Mouse (Mus musculus) midbrain, postnatal 0 days (tissue): ENCODE data around the gene Mad1l1. TPM values are rescaled to one million over a fixed set of nuclear protein-coding genes. Genes with fewer than 3 reads are reported as not detected.

Experiments used
- ATAC-seq: fragments of 200-750 bp; cut with Nextera tagmentation; 2 replicates; pipeline ENCODE4 v1.8.0; 2017; ENCODE audit warnings: moderate number of reproducible peaks, mild to moderate bottlenecking, moderate TSS enrichment, moderate library complexity; ENCODE audit not compliant: low FRiP score
- DNase-seq: peaks from one replicate; pipeline ENCODE4 v3.0.0-alpha.2; 2015; ENCODE audit warnings: low spot score
- H3K27ac ChIP-seq: fragments of 300-500 bp; sonication (generic); 2 replicates; pipeline ENCODE4 v1.5.1; 2014; ENCODE audit warnings: low read depth, mild to moderate bottlenecking, low read length, mixed read lengths
- H3K27me3 ChIP-seq: fragments of 300-500 bp; sonication (generic); 2 replicates; pipeline ENCODE4 v1.6.1; 2014; ENCODE audit warnings: low read length, control low read depth, mixed read lengths; ENCODE audit not compliant: insufficient read depth
- H3K36me3 ChIP-seq: fragments of 300-500 bp; sonication (generic); 2 replicates; pipeline ENCODE4 v1.6.1; 2014; ENCODE audit warnings: low read length, control low read depth, mixed read lengths; ENCODE audit not compliant: insufficient read depth
- H3K4me1 ChIP-seq: fragments of 300-500 bp; sonication (generic); 2 replicates; pipeline ENCODE4 v1.6.1; 2014; ENCODE audit warnings: mild to moderate bottlenecking, control low read depth, antibody characterized with exemption, low read length, mixed read lengths; ENCODE audit not compliant: insufficient read depth
- H3K4me2 ChIP-seq: fragments of 300-500 bp; sonication (generic); 2 replicates; pipeline ENCODE4 v1.6.1; 2014; ENCODE audit warnings: low read depth, mild to moderate bottlenecking, low read length, mixed read lengths; ENCODE audit not compliant: poor library complexity, severe bottlenecking
- H3K4me3 ChIP-seq: fragments of 300-500 bp; sonication (generic); 2 replicates; pipeline ENCODE4 v1.5.1; 2014; ENCODE audit warnings: low read depth, mild to moderate bottlenecking, low read length, moderate library complexity
- H3K9ac ChIP-seq: fragments of 300-500 bp; sonication (generic); replicated peaks from 2 replicates; pipeline ENCODE4 v1.6.1; 2014; ENCODE audit warnings: mild to moderate bottlenecking, low read length, moderate library complexity, mixed read lengths; ENCODE audit not compliant: poor library complexity, severe bottlenecking
- H3K9me3 ChIP-seq: fragments of 300-500 bp; sonication (generic); 2 replicates; pipeline ENCODE4 v1.6.1; 2016; ENCODE audit warnings: low read length, control low read depth
- CTCF ChIP-seq: IDR thresholded peaks from 2 replicates; pipeline ENCODE4 v1.5.1; 2016; ENCODE audit warnings: antibody characterized with exemption, mild to moderate bottlenecking
- WGBS: fragments of 180-500 bp; shearing (Covaris S2); extraction: QIAGEN DNeasy Blood & Tissue Kit; methylation state at CpG from one replicate; pipeline ENCODE4 v1.1.7; 2014; 5-methylcytosine and 5-hydroxymethylcytosine counted together
- polyA plus RNA-seq: library from polyadenylated mRNA; unstranded; fragments of >200 nt; fragmentation: Nextera tagmentation; extraction: Ambion mirVana; gene quantifications from 2 replicates; pipeline ENCODE4 v1.2.1, GENCODE M21; 2015
- total RNA-seq: library from RNA; depleted of rRNA; stranded (reverse); fragments of >200 nt; gene quantifications from 2 replicates; pipeline ENCODE4 v1.2.3, GENCODE M21; 2014

The Mad1l1 gene
- total and polyA plus RNA-seq, 2 experiments from 2014 or later = 25.9 to 33.5 TPM

DNA sequence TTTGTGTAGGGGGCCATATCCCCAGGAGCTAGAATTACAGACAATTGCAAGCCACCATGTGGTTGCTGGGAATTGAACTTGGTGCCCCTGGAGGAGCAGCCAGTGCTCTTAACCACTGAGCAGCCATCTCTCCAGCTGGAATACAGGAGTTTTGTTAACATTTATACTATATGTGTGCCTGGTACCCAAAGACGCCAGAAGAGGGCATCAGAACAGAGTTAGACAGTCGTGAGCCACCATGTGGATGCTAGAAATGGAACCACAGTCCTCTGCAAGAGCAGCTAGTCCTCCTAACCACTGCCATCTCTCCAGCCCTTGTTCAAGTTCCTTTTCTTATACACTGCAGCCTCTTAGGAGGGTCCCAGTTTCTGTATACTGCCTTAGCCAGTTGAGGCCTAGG is 12.3 kb upstream of the Mad1l1 start:
- H3K9me3 ChIP-seq = no peaks in the 10 kb centered on the region
- H3K9ac ChIP-seq = no peak overlapping the region
- H3K27me3 ChIP-seq = no peaks in the 10 kb centered on the region
- ATAC-seq = no peak
- H3K4me2 ChIP-seq = no peak overlapping the region
- 0 out of 2 replicates have a peak, but pooled peaks cover 6% of the 10 kb centered on the region for H3K36me3 ChIP-seq
- peak; percentile 61 for TF ChIP-seq CTCF
- DNase-seq = peak; percentile 25
- peaks cover 7% of the 10 kb centered on the region for H3K4me1 ChIP-seq
- H3K4me3 ChIP-seq = no peak overlapping the region
- no peak overlapping the region for H3K27ac ChIP-seq
- WGBS = 17% methylated on average over 2 of the region's 2 CpGs

GRCm38 (mm10) chr5:140332519-140332918 is 11.2 kb upstream of the Mad1l1 start:
- no peak for ATAC-seq
- Histone ChIP-seq H3K27ac (no peak overlapping the region), H3K4me1 (peaks cover 7% of the 10 kb centered on the region), H3K36me3 (peaks cover 10% of the 10 kb centered on the region; the same call in 1 of the 2 replicates), H3K4me3 (no peak overlapping the region), H3K4me2 (no peak overlapping the region), H3K9ac (no peak overlapping the region), H3K27me3 (no peaks in the 10 kb centered on the region), H3K9me3 (no peaks in the 10 kb centered on the region)
- 69% methylated on average over 4 of the region's 4 CpGs for WGBS
- TF ChIP-seq CTCF = no peak
- no peak for DNase-seq

GRCm38 (mm10) chr5:140331615-140332512 is 10.5 kb upstream of the Mad1l1 start, which contains the start of gene Mrm2:
Mrm2 (minus strand) TSS chr5:140331898.
- DNase-seq (peak; percentile 72), ATAC-seq (peak; percentile 74)
- no peaks in the 10 kb centered on the region for H3K27me3 ChIP-seq
- peak within 1 kb of the TSS; percentile 52 for H3K4me3 ChIP-seq
- 1% methylated on average over 39 of the region's 39 CpGs for WGBS
- peak within 1 kb of the TSS; percentile 73 for H3K27ac ChIP-seq
- H3K9me3 ChIP-seq = no peaks in the 10 kb centered on the region
- TF ChIP-seq CTCF = peak; percentile 79
- peak within 1 kb of the TSS; percentile 88 for H3K4me2 ChIP-seq
- peaks cover 7% of the 10 kb centered on the region for H3K4me1 ChIP-seq
- H3K36me3 ChIP-seq = peaks cover 10% of the 10 kb centered on the region
- H3K9ac ChIP-seq = peak within 1 kb of the TSS; percentile 68

DNA sequence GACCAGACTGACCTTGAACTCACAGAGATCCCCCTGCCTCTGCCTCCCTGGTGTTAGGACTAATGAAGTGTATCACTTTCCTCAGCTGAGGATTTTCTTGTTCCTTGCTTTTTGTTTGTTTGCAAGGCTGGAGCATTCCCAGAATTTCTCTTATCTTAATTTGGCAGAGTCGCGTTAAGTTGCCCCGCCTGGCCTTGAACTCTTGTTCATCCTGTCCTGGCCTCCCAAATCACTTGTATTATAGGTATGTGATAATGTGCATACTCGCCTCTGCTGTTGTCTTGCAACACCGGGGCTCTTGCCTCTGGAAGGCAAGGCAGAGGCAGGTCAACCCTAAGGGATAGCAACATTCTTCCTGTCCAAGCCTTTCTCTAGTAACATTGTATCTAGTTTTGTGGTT is 2.7 kb upstream of the Mad1l1 start:
- DNase-seq = no peak
- H3K4me1 ChIP-seq = 0 out of 2 replicates have a peak, but pooled peaks cover 4% of the 10 kb centered on the region

DNA sequence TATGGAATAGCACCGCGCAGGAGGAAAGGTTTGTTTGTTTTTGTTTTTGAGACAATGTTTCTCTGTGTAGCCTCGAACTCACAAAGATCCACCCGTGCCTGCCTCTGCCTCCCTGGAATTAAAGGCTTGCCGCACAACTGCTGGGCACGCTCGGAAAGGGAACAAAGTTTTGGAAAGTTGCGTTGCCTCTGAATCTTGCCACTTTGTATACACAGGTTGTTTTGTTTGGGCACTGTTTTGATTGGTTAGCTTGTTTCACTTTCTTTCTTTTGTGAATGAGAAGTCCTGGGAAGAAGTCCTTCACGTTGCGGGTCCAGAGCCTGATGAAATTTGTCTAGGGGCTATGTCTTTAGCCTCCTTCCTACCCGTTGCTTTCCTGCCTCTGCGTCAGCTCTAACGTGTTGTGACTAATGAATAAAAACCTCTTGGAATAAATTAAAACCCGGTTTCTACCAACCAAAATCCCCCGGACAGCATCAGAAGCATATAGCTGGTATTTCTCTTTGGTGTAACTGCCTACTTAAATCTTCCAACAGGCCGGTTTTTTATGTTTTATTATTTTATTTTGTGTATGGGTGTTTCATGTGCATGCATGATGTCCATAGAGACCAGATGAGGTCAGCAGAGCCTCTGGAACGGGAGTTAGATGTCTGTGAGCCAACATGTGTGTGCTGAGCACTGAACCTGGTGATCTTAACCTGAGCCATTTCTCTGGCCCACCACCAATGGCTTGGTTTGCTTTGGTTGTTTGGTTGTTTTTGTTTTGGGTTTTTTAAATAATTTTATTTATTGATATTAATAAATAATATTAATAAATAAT is 614 bp upstream of the Mad1l1 start:
- Histone ChIP-seq H3K36me3 (no peaks in the 10 kb centered on the region; the same call in 1 of the 2 replicates), H3K9me3 (no peaks in the 10 kb centered on the region), H3K27me3 (no peaks in the 10 kb centered on the region), H3K4me1 (0 out of 2 replicates have a peak, but pooled peaks cover 4% of the 10 kb centered on the region), H3K9ac (peak overlapping the region; percentile 99), H3K4me3 (peak overlapping the region; percentile 66), H3K27ac (peak overlapping the region; percentile 64), H3K4me2 (peak overlapping the region; percentile 92)
- under 1% methylated on average over 17 of the region's 17 CpGs for WGBS
- ATAC-seq (peak; percentile 28; the same call in 1 of the 2 replicates), DNase-seq (peak; percentile 21)
- TF ChIP-seq CTCF = 0 out of 2 replicates have a peak, but pooled peaks have one; percentile 11

More for the DNA sequence above, 2.7 kb upstream of the Mad1l1 start:
- Histone ChIP-seq H3K9ac (no peak overlapping the region), H3K9me3 (no peaks in the 10 kb centered on the region), H3K27me3 (no peaks in the 10 kb centered on the region), H3K36me3 (peaks cover 8% of the 10 kb centered on the region), H3K4me3 (no peak overlapping the region), H3K4me2 (no peak overlapping the region), H3K27ac (no peak overlapping the region)
- TF ChIP-seq CTCF = no peak
- 97% methylated on average over 5 of the region's 5 CpGs for WGBS
- ATAC-seq = no peak
